In genomic region chr10:98966407-98967215, GRCm38 (mm10) we compare ENCODE assay signal across 11 mouse cellular contexts. TPM values are rescaled to one million over a fixed set of nuclear protein-coding genes. Genes with fewer than 3 reads are reported as not detected.
A peak's percentile ranks its signal among the peaks of the same experiment; 100 is the strongest.
DNase-seq lines count a peak whose midpoint lies in the region; ATAC-seq and TF ChIP-seq lines count a peak whose summit lies in the region.
"Had no signal": no experiment of that assay in that cellular context is flagged by ENCODE, and none has a peak within 500 bp of the region (broad histone marks: within the 10 kb centered on the region; RNA-seq: fewer than 3 reads in every experiment).

No protein-coding gene starts in this region.

- WGBS in hindbrain, embryonic 11.5 days = 77% methylated on average over 13 of the region's 13 CpGs
- 77% methylated on average over 13 of the region's 13 CpGs for WGBS in hindbrain, postnatal 0 days
- 41% methylated on average over 13 of the region's 13 CpGs for WGBS in lung, postnatal 0 days

- TF ChIP-seq EP300 in lung, postnatal 0 days (IDR thresholded peaks at IDR 0.05) = no peak

- peak; percentile 21 for DNase-seq in hindbrain, embryonic 11.5 days (ENCODE audit: low spot score)
- DNase-seq in hindbrain, postnatal 0 days (ENCODE audit: low spot score) = no peak
- peak; percentile 83 for DNase-seq in lung, postnatal 0 days (ENCODE audit: low spot score)
- no peak for DNase-seq in lung, postnatal 14 days
- DNase-seq in splenic B cell, adult 2 months (ENCODE audit: low read depth, low spot score) = peak; percentile 58
- no peak for DNase-seq in left cerebral cortex, postnatal 4 days
- DNase-seq in layer of hippocampus, postnatal 14 days (ENCODE audit: low spot score in 2 of 2) = no peak

- no peaks in the 10 kb centered on the region for H3K9me3 ChIP-seq in hindbrain, embryonic 11.5 days (ENCODE audit: control insufficient read depth, low read length)
- no peaks in the 10 kb centered on the region for H3K9me3 ChIP-seq in hindbrain, postnatal 0 days (ENCODE audit: low read length)
- H3K9me3 ChIP-seq in lung, postnatal 0 days (ENCODE audit: low read length) = no peaks in the 10 kb centered on the region
- H3K9me3 ChIP-seq: embryonic facial prominence, embryonic 12.5 days; forebrain, embryonic 15.5 days had no signal

- H3K4me1 ChIP-seq in hindbrain, embryonic 11.5 days (replicated peaks; ENCODE audit: control insufficient read depth, insufficient read depth, low read length) = no peaks in the 10 kb centered on the region
- H3K4me1 ChIP-seq in hindbrain, postnatal 0 days (ENCODE audit: insufficient read depth, low read length) = no peaks in the 10 kb centered on the region
- H3K4me1 ChIP-seq in lung, postnatal 0 days (ENCODE audit: insufficient read depth, low read depth, low read length) = 0 out of 2 replicates have a peak, but pooled peaks cover 4% of the 10 kb centered on the region
- H3K4me1 ChIP-seq: forebrain, embryonic 15.5 days had no signal

- no peak for TF ChIP-seq CTCF in hindbrain, postnatal 0 days (IDR thresholded peaks at IDR 0.05; ENCODE audit: low read depth)
- no peak for TF ChIP-seq CTCF in lung, postnatal 0 days (IDR thresholded peaks at IDR 0.05)

- ATAC-seq in hindbrain, embryonic 11.5 days (ENCODE audit: low FRiP score) = peak; percentile 54
- no peak for ATAC-seq in hindbrain, postnatal 0 days
- ATAC-seq in lung, postnatal 0 days = peak; percentile 93
- ATAC-seq in hematopoietic stem cell, adult 5-6 weeks (replicated peaks in 1 of 2; ENCODE audit: insufficient read depth in 1 of 2, low FRiP score in 2 of 2, low TSS enrichment in 1 of 2, low read depth in 1 of 2, poor library complexity in 2 of 2, severe bottlenecking in 2 of 2) = peak; percentile 92 to 94
- ATAC-seq: forebrain, embryonic 15.5 days had no signal

- no peak overlapping the region for H3K27ac ChIP-seq in hindbrain, embryonic 11.5 days (ENCODE audit: low read depth, low read length)
- no peak overlapping the region for H3K27ac ChIP-seq in hindbrain, postnatal 0 days
- H3K27ac ChIP-seq in lung, postnatal 0 days (ENCODE audit: low read length) = no peak overlapping the region
- H3K27ac ChIP-seq: embryonic facial prominence, embryonic 12.5 days; forebrain, embryonic 15.5 days had no signal

- intact Hi-C loops in left cerebral cortex, postnatal 4 days (cut with DNase I) = no loop called here

- no peak overlapping the region for H3K9ac ChIP-seq in hindbrain, embryonic 11.5 days (ENCODE audit: low read depth, low read length)
- H3K9ac ChIP-seq in hindbrain, postnatal 0 days (replicated peaks; ENCODE audit: low read length) = no peak overlapping the region
- no peak overlapping the region for H3K9ac ChIP-seq in lung, postnatal 0 days (replicated peaks; ENCODE audit: low read depth)
- H3K9ac ChIP-seq: embryonic facial prominence, embryonic 12.5 days; forebrain, embryonic 15.5 days had no signal

- H3K36me3 ChIP-seq in hindbrain, embryonic 11.5 days (ENCODE audit: control insufficient read depth, insufficient read depth, low read length) = 0 out of 2 replicates have a peak, but pooled peaks cover 2% of the 10 kb centered on the region
- no peaks in the 10 kb centered on the region; the same call in 1 of the 2 replicates for H3K36me3 ChIP-seq in hindbrain, postnatal 0 days (ENCODE audit: insufficient read depth, low read length)
- peaks cover 7% of the 10 kb centered on the region; the same call in 1 of the 2 replicates for H3K36me3 ChIP-seq in lung, postnatal 0 days (ENCODE audit: insufficient read depth, low read length)
- peaks cover 2% of the 10 kb centered on the region; the same call in 1 of the 2 replicates for H3K36me3 ChIP-seq in splenic B cell, adult 2 months (ENCODE audit: control insufficient read depth, insufficient read depth, low read length, poor library complexity, severe bottlenecking)

- H3K4me3 ChIP-seq in hindbrain, embryonic 11.5 days (ENCODE audit: low read depth, low read length) = no peak overlapping the region
- no peak overlapping the region for H3K4me3 ChIP-seq in hindbrain, postnatal 0 days (ENCODE audit: low read length)
- H3K4me3 ChIP-seq in lung, postnatal 0 days (ENCODE audit: low read depth, low read length) = no peak overlapping the region
- H3K4me3 ChIP-seq: embryonic facial prominence, embryonic 12.5 days; forebrain, embryonic 15.5 days had no signal

- no peaks in the 10 kb centered on the region for H3K27me3 ChIP-seq in hindbrain, embryonic 11.5 days (ENCODE audit: control insufficient read depth, insufficient read depth, low read length)
- H3K27me3 ChIP-seq in hindbrain, postnatal 0 days (ENCODE audit: insufficient read depth, low read length) = no peaks in the 10 kb centered on the region
- no peaks in the 10 kb centered on the region for H3K27me3 ChIP-seq in lung, postnatal 0 days (replicated peaks; ENCODE audit: insufficient read depth, low read length)
- H3K27me3 ChIP-seq in splenic B cell, adult 2 months (ENCODE audit: control insufficient read depth, insufficient read depth, low read length, poor library complexity, severe bottlenecking) = no peaks in the 10 kb centered on the region
- H3K27me3 ChIP-seq: embryonic facial prominence, embryonic 12.5 days; forebrain, embryonic 15.5 days had no signal

- H3K4me2 ChIP-seq in hindbrain, embryonic 11.5 days (replicated peaks; ENCODE audit: low read depth, low read length) = no peak overlapping the region
- H3K4me2 ChIP-seq in hindbrain, postnatal 0 days (ENCODE audit: low read depth, low read length) = no peak overlapping the region
- H3K4me2 ChIP-seq in lung, postnatal 0 days (replicated peaks; ENCODE audit: low read depth, low read length) = no peak overlapping the region
- H3K4me2 ChIP-seq: embryonic facial prominence, embryonic 12.5 days; forebrain, embryonic 15.5 days; midbrain, embryonic 11.5 days had no signal

RNA-seq across cellular contexts. Expression of gene Atp2b1, which starts 52.4 kb away (rescaled TPM):
- polyA plus RNA-seq in hindbrain, embryonic 11.5 days (2014; fragmentation: Nextera tagmentation; extraction: Ambion mirVana) = 112 and 128 TPM in 2 replicates
- total RNA-seq in hindbrain, postnatal 0 days (2014; rRNA removed) = 152 and 154 TPM in 2 replicates
- polyA plus RNA-seq in hindbrain, postnatal 0 days (2015; fragmentation: Nextera tagmentation; extraction: Ambion mirVana) = 336 and 338 TPM in 2 replicates
- 277 and 282 TPM in 2 replicates for polyA plus RNA-seq in lung, postnatal 0 days (2015; fragmentation: Nextera tagmentation; extraction: Ambion mirVana)
- 49.1 and 56.2 TPM in 2 replicates for total RNA-seq in hematopoietic stem cell, adult 5-6 weeks (2017)
- total RNA-seq in left cerebral cortex, postnatal 4 days (2021) = 100 to 1,000 TPM; 448 to 466 TPM
- total RNA-seq in layer of hippocampus, postnatal 14 days (2021) = 1,000 to 10,000 TPM in 1 of 2 experiments, 100 to 1,000 TPM in 1; 996 to 1,053 TPM

Comparison
In these comparisons a context has a peak if more than half of its experiments do, and no peak if none do; other contexts are left out.
1. DNase-seq: peak in hindbrain, embryonic 11.5 days (single experiment), lung, postnatal 0 days (single experiment) and splenic B cell, adult 2 months (single experiment); none in hindbrain, postnatal 0 days (single experiment), lung, postnatal 14 days (single experiment), left cerebral cortex, postnatal 4 days (single experiment) and layer of hippocampus, postnatal 14 days (0 of 2).